Mouse (Mus musculus): ENCODE results near the gene Olfr429.
"Not testable (repeated sequence)": the region's sequence is repeated elsewhere in the genome, so short reads cannot be mapped to it uniquely, and the experiment has no call there.

Gene Olfr429

GRCm38 (mm10) chr1:174084031-174084430, at the start of gene Olfr429:
Gene Olfr429, plus strand, starts transcription at chr1:174084331.
- no peak for DNase-seq (ENCODE audit: low spot score)

DNA sequence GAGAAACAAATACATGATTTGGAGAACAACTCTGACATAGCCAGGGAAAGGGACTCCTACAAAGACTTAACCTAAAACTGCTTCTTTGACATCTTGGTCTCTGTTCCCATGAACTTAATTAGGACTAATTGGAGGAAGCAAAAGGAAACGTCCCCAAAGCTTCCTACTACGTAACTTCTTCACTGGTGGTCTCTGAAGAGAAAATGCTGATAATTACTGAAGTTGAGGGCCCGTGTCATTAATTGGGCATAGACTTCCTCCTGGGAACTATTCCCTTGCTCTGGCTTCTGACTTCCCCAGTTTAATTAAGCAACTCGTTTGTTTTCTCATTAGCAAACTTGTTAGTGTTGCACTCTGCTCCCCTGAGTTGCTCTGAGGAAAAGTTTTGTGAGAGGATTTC, 48.3 kb upstream of the Olfr429 start:
- no peak for DNase-seq (ENCODE audit: low spot score)

- DNase-seq (ENCODE audit: low spot score): no peak
Measured at GRCm38 (mm10) chr1:174038480-174038879, 45.7 kb upstream of the Olfr429 start.

- DNase-seq (ENCODE audit: low spot score): no peak
Measured at GRCm38 (mm10) chr1:174040523-174041177, 43.5 kb upstream of the Olfr429 start, which contains the start of gene Olfr433. Gene Olfr433, plus strand, starts transcription at chr1:174040705.

DNA sequence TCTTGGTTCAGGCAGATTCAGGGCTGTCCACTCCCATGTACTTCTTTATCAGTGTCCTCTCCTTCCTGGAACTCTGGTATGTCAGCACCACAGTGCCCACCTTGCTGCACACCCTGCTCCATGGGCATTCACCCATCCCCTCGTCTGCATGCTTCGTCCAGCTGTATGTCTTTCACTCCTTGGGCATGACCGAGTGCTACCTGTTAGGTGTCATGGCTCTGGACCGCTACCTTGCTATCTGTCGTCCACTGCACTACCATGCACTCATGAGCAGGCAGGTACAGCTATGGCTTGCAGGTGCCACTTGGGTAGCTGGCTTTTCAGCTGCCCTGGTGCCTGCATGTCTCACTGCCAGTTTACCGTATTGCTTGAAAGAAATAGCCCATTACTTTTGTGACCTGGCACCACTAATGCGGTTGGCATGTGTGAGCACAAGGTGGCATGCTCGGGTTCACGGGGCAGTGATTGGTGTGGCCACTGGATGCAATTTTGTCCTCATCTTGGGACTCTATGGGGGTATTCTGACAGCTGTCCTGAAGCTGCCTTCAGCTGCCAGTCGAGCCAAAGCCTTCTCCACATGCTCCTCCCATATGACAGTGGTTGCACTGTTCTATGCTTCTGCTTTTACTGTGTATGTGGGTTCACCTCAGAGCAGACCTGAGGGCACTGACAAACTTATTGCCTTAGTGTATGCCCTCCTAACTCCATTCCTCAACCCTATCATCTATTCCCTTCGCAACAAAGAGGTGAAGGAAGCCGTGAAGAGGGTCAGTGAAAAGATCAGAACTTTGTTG, 41.8 kb upstream of the Olfr429 start:
- not testable (repeated sequence) for DNase-seq (ENCODE audit: low spot score)

DNA sequence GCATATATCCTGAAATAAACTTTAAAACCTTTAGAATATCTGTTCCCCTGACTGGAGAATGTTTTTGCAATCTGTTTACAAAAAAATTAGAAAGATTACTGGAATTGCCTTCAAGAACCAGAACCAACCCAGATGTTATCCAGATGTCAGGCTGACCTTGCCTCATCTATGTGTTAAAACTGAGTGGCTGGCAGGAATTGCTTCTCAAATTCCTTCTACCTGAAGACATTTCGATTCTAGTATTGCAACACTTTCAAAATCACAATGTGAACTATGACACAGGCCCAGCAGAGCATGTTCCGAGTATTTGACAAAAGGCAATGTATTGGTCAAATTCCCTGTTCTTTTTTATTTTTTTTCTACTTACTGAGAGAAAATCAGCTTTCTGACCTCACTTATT, 39.7 kb upstream of the Olfr429 start:
- DNase-seq (ENCODE audit: low spot score): no peak

GRCm38 (mm10) chr1:174048227-174048626, 35.9 kb upstream of the Olfr429 start:
- not testable (repeated sequence) for DNase-seq (ENCODE audit: low spot score)

DNA sequence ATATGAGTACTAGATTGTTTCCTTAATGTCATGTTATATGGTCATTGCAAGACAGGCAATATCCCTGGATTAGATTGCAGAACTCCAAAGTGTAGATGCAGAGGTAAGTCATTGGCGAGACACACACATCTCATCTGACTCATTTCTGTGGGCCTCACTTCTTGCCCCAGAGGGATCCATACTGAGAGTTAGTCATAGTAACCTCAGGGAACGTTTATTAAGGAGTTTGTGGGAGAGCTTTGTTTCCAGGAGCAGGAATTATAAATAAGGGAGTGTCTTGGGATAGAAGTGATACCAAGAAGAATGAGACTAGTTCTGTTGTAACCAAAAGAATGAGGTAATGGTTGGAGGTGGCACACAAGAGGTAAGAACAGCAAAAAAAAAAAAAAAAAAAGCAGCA, 35.2 kb upstream of the Olfr429 start, which contains the start of gene Olfr432:
TSS of gene Olfr432 (plus strand) at position 313 of the 400 bp plus-strand sequence.
- DNase-seq (ENCODE audit: low spot score): no peak

GRCm38 (mm10) chr1:174049357-174049756, 34.8 kb upstream of the Olfr429 start:
- DNase-seq (ENCODE audit: low spot score): not testable (repeated sequence)

DNA sequence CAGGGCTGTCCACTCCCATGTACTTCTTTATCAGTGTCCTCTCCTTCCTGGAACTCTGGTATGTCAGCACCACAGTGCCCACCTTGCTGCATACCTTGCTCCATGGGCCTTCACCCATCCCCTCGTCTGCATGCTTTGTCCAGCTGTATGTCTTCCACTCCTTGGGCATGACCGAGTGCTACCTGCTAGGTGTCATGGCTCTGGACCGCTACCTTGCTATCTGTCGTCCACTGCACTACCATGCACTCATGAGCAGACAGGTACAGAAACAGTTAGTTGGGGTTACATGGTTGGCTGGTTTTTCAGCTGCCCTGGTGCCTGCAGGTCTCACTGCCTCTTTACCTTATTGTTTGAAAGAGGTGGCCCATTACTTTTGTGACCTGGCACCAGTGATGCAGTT, 33.6 kb upstream of the Olfr429 start:
- no peak for DNase-seq (ENCODE audit: low spot score)

GRCm38 (mm10) chr1:174051515-174051914, 32.6 kb upstream of the Olfr429 start:
- no peak for DNase-seq (ENCODE audit: low spot score)

DNA sequence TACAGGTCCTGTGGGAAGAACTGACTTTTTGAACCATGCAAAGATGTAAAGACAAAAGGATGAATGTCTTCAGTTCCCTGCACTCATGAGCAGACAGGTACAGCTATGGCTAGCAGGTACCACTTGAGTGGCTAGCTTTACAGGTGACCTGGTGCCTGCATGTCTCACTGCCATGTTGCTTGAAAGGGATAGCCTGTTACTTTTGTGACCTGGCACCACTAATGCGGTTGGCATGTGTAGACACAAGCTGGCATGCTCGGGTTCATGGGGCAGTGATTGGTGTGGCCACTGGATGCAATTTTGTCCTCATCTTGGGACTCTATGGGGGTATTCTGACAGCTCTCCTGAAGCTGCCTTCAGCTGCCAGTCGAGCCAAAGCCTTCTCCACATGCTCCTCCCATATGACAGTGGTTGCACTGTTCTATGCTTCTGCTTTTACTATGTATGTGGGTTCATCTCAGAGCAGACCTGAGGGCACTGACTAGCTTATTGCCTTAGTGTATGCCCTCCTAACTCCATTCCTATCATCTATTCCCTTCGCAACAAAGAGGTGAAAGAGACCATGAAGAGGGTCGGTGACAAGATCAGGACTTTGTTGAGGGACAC, 32.1 kb upstream of the Olfr429 start:
- DNase-seq (ENCODE audit: low spot score): no peak

DNA sequence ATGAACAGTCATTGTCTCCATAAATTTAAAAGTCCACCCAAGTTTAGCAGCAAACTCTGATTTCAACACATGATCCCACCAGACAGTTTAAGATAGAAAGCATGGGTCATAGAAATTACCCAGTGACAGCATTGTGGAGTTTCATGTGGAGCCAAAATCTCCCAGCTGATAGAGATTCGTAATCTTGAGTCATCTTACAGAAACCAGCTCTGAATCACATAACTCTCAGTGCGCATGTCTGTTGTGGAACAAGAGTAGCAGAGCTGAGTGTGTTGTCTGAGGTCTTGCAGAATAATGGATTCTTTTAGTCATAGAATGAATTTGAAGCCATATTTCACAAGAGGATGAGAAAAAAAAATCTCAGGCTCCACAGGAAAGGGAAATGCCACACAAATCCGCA, 31.1 kb upstream of the Olfr429 start:
- DNase-seq (ENCODE audit: low spot score): no peak

DNA sequence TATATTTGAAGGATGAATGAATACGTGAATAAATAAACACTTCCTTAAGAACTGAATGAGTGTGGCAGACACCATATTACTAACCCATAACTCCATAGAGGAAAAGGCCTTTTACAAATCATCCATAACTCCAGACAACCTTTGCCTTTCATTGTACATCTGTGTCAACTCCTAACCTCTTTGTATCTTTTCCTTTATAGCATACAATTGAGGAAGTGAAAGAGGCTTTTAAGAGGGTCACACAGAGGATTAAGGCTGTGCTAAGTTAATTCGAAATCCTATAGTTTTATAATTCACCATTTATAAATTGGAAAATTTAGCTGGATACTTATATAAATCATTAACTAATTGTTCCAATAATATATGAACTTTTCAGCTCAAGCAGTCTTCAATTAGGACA, 28.9 kb upstream of the Olfr429 start:
- DNase-seq (ENCODE audit: low spot score): no peak

DNA sequence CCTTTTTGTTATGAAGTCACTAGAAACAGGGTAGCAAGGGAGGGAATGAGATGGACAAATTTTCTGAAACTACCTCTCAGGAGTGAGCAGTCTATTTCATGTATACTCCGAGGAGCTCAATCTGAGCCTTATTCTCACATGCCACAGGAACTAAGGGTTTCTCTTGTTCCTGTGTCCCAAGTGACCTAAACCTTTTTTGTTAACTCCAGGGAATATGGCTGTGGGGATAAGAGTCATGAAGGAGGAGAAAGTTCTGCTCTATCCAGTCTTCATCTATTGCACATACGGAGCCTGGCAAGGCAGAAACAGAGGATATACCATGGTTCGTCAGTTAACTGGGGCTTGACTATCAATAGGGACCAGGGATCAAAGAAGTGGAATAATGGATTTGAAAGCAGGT, 17.8 kb upstream of the Olfr429 start, which contains the start of gene Olfr430:
TSS of gene Olfr430 (plus strand) at position 301 of the 400 bp plus-strand sequence.
- DNase-seq (ENCODE audit: low spot score): no peak

GRCm38 (mm10) chr1:174096591-174096990, 12.5 kb downstream of the Olfr429 start, which contains the start of gene Olfr427:
Gene Olfr427, plus strand, starts transcription at chr1:174096891.
- DNase-seq (ENCODE audit: low spot score): no peak

DNA sequence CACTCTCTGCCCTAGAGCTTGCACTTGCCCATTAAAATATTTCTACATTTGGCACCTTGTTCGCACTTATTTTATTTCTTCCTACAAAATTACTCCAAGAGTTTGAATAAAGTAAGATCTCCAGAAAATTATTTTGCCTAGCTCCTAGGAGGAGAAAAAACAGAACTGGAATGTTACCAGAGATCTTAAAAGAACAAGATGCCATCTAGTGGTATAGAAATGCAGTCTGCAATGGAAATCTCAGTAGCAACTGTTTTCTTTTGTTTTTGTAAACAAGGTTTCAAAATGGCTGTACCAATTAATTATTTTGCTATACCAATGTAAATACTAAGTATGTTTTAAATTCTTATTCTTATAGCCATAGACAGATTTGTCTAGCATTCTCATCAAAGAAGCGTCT, 19.6 kb downstream of the Olfr429 start:
- DNase-seq (ENCODE audit: low spot score): no peak

DNA sequence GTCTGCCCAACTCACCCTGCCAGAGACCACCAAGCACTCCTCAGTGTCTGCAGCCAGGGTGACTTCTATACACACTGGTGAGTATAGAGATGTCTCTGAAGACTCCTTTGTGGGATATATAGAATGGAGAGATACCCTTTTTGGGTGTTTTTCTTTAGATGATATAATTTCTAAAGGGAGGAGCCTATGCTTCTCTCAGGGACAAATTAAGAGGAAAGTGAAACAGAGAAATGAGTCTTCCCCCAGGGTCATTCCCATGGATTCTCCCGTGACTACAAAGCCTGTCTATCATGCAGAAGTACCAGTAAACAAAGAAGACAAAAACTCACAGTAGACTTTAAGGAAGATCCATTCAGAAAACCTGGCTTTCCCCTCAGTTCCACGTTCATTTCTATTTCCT, 36.9 kb downstream of the Olfr429 start, which contains the start of gene Olfr231:
TSS of gene Olfr231 (minus strand) at position 101 of the 400 bp plus-strand sequence.
- no peak for DNase-seq (ENCODE audit: low spot score)

GRCm38 (mm10) chr1:174131217-174131616, 47.1 kb downstream of the Olfr429 start, which contains the start of gene Olfr424:
Gene Olfr424, plus strand, starts transcription at chr1:174131517.
- no peak for DNase-seq (ENCODE audit: low spot score)

DNA sequence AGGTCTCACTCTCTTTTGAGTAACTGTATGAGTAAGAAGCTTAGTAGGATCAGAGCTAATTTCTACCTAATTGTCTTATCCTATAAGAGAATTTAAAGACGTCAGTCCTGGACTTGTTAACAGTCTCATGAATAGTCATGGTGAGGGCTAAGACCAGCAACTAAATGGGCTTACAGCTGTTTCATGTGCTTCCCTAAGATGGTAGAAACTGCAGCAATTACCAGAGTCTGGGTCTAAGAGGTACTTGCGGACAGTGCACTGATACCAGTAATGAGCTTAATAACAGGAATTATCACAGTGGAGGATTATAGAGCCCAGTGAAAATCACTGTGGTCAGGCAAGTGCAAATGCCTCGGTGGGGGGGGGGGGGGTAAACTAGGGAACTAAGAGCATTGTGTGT, 47.9 kb downstream of the Olfr429 start:
- DNase-seq (ENCODE audit: low spot score): no peak

All from testis, postnatal 14 days (tissue).